Mouse (Mus musculus) midbrain, embryonic 14.5 days (tissue): ENCODE measurements around the gene Mgll. TPM values are rescaled to one million over a fixed set of nuclear protein-coding genes. Genes with fewer than 3 reads are reported as not detected.

Experiments used
- ATAC-seq: fragments of 200-750 bp; cut with Nextera tagmentation; 2 replicates; pipeline ENCODE4 v1.8.0; 2017; ENCODE audit warnings: moderate number of reproducible peaks, moderate library complexity; ENCODE audit not compliant: low FRiP score, low TSS enrichment
- DNase-seq: peaks from one replicate; pipeline ENCODE4 v3.0.0-alpha.2; 2015
- H3K27ac ChIP-seq: fragments of 300-500 bp; sonication (generic); replicated peaks from 2 replicates; pipeline ENCODE4 v1.5.1; 2014; ENCODE audit warnings: mild to moderate bottlenecking, low read depth, low read length, moderate library complexity
- H3K27me3 ChIP-seq: fragments of 300-500 bp; sonication (generic); 2 replicates; pipeline ENCODE4 v1.6.1; 2014; ENCODE audit warnings: low read length, control low read depth, mixed read lengths; ENCODE audit not compliant: control insufficient read depth, insufficient read depth
- H3K36me3 ChIP-seq: fragments of 300-500 bp; sonication (generic); 2 replicates; pipeline ENCODE4 v1.6.1; 2014; ENCODE audit warnings: low read length, control low read depth; ENCODE audit not compliant: control insufficient read depth, insufficient read depth
- H3K4me1 ChIP-seq: fragments of 300-500 bp; sonication (generic); 2 replicates; pipeline ENCODE4 v1.6.1; 2014; ENCODE audit warnings: mild to moderate bottlenecking, antibody characterized with exemption, low read length, control low read depth; ENCODE audit not compliant: control insufficient read depth, insufficient read depth
- H3K4me2 ChIP-seq: fragments of 300-500 bp; sonication (generic); 2 replicates; pipeline ENCODE4 v1.6.1; 2014; ENCODE audit warnings: mild to moderate bottlenecking, low read length, moderate library complexity
- H3K4me3 ChIP-seq: fragments of 300-500 bp; sonication (generic); replicated peaks from 2 replicates; pipeline ENCODE4 v1.5.1; 2014; ENCODE audit warnings: low read depth, low read length
- H3K9ac ChIP-seq: fragments of 300-500 bp; sonication (generic); replicated peaks from 2 replicates; pipeline ENCODE4 v1.6.1; 2014; ENCODE audit warnings: mild to moderate bottlenecking, low read length, moderate library complexity
- H3K9me3 ChIP-seq: fragments of 300-500 bp; sonication (generic); 2 replicates; pipeline ENCODE4 v1.6.1; 2016; ENCODE audit warnings: low read length, control low read depth, mixed read lengths; ENCODE audit not compliant: control insufficient read depth
- WGBS: fragments of 180-500 bp; shearing (Covaris S2); extraction: QIAGEN DNeasy Blood & Tissue Kit; methylation state at CpG from one replicate; pipeline ENCODE4 v1.1.7; 2014; 5-methylcytosine and 5-hydroxymethylcytosine counted together
- polyA plus RNA-seq: library from polyadenylated mRNA; unstranded; fragments of >200 nt; fragmentation: Nextera tagmentation; extraction: Ambion mirVana; gene quantifications from 2 replicates; pipeline ENCODE4 v1.2.1, GENCODE M21; 2014

Gene Mgll
- polyA plus RNA-seq, 1 experiment from 2014 or later = 21.5 TPM

- Histone ChIP-seq H3K27ac (no peak overlapping the region), H3K27me3 (no peaks in the 10 kb centered on the region), H3K4me1 (no peaks in the 10 kb centered on the region), H3K9me3 (no peaks in the 10 kb centered on the region), H3K36me3 (peaks cover 89% of the 10 kb centered on the region), H3K4me3 (no peak overlapping the region), H3K4me2 (no peak overlapping the region), H3K9ac (no peak overlapping the region)
- no peak for DNase-seq
- WGBS = 50% methylated on average over 9 of the region's 9 CpGs
- no peak for ATAC-seq
These were observed 133.0 kb downstream of the Mgll start for GRCm38 (mm10) chr6:88857249-88857648.

- H3K9me3 ChIP-seq = no peaks in the 10 kb centered on the region
- H3K4me1 ChIP-seq = no peaks in the 10 kb centered on the region
- no peaks in the 10 kb centered on the region for H3K27me3 ChIP-seq
- DNase-seq (no peak), ATAC-seq (no peak)
- H3K36me3 ChIP-seq = peaks cover 90% of the 10 kb centered on the region
- no peak overlapping the region for H3K4me2 ChIP-seq
- H3K4me3 ChIP-seq = no peak overlapping the region
- no peak overlapping the region for H3K9ac ChIP-seq
- H3K27ac ChIP-seq = no peak overlapping the region
- 87% methylated on average over 6 of the region's 6 CpGs for WGBS
These were observed 133.6 kb downstream of the Mgll start for GRCm38 (mm10) chr6:88857830-88858229.

GRCm38 (mm10) chr6:88858341-88858740 lies 134.1 kb downstream of the Mgll start:
- H3K9ac ChIP-seq = no peak overlapping the region
- ATAC-seq (no peak), DNase-seq (no peak)
- 77% methylated on average over 7 of the region's 7 CpGs for WGBS
- no peaks in the 10 kb centered on the region for H3K9me3 ChIP-seq
- no peaks in the 10 kb centered on the region for H3K4me1 ChIP-seq
- peaks cover 91% of the 10 kb centered on the region for H3K36me3 ChIP-seq
- H3K27ac ChIP-seq = no peak overlapping the region
- no peak overlapping the region for H3K4me3 ChIP-seq
- H3K27me3 ChIP-seq = no peaks in the 10 kb centered on the region
- H3K4me2 ChIP-seq = no peak overlapping the region

- Histone ChIP-seq H3K9ac (no peak overlapping the region), H3K4me2 (no peak overlapping the region), H3K36me3 (peaks cover 91% of the 10 kb centered on the region), H3K9me3 (no peaks in the 10 kb centered on the region), H3K27me3 (no peaks in the 10 kb centered on the region), H3K4me3 (no peak overlapping the region), H3K27ac (no peak overlapping the region), H3K4me1 (no peaks in the 10 kb centered on the region)
- DNase-seq (peak; percentile 67), ATAC-seq (no peak)
- WGBS = 17% methylated on average over 2 of the region's 2 CpGs
These were observed 136.7 kb downstream of the Mgll start for GRCm38 (mm10) chr6:88860914-88861313.

- DNase-seq (no peak), ATAC-seq (no peak)
- 84% methylated on average over 7 of the region's 7 CpGs for WGBS
These were observed 141.5 kb downstream of the Mgll start for GRCm38 (mm10) chr6:88865704-88866103.

GRCm38 (mm10) chr6:88869459-88869858 lies 145.2 kb downstream of the Mgll start:
- ATAC-seq (no peak), DNase-seq (no peak)
- Histone ChIP-seq H3K4me1 (peaks cover 34% of the 10 kb centered on the region), H3K4me2 (no peak overlapping the region), H3K27ac (no peak overlapping the region), H3K36me3 (peaks cover 20% of the 10 kb centered on the region), H3K4me3 (no peak overlapping the region), H3K9ac (no peak overlapping the region), H3K9me3 (no peaks in the 10 kb centered on the region), H3K27me3 (no peaks in the 10 kb centered on the region)
- WGBS = 80% methylated on average over 7 of the region's 7 CpGs

More at GRCm38 (mm10) chr6:88865704-88866103, 141.5 kb downstream of the Mgll start:
- Histone ChIP-seq H3K9ac (no peak overlapping the region), H3K27ac (no peak overlapping the region), H3K4me1 (peaks cover 6% of the 10 kb centered on the region), H3K27me3 (no peaks in the 10 kb centered on the region), H3K9me3 (no peaks in the 10 kb centered on the region), H3K4me2 (no peak overlapping the region), H3K4me3 (no peak overlapping the region), H3K36me3 (peaks cover 56% of the 10 kb centered on the region)

GRCm38 (mm10) chr6:88870594-88870993 lies 146.4 kb downstream of the Mgll start:
- H3K4me1 ChIP-seq = peaks cover 36% of the 10 kb centered on the region
- 43% methylated on average over 4 of the region's 4 CpGs for WGBS
- no peak for DNase-seq

GRCm38 (mm10) chr6:88871546-88871945 lies 147.3 kb downstream of the Mgll start:
- H3K4me1 ChIP-seq = peaks cover 36% of the 10 kb centered on the region
- H3K9ac ChIP-seq = no peak overlapping the region
- H3K27ac ChIP-seq = peak overlapping the region; percentile 95; the same call in 1 of the 2 replicates
- DNase-seq (peak; percentile 81), ATAC-seq (no peak; the same call in 1 of the 2 replicates)
- peak overlapping the region; percentile 19; the same call in 1 of the 2 replicates for H3K4me3 ChIP-seq
- H3K9me3 ChIP-seq = no peaks in the 10 kb centered on the region
- peaks cover 8% of the 10 kb centered on the region for H3K36me3 ChIP-seq
- WGBS = 25% methylated on average over 8 of the region's 8 CpGs
- no peaks in the 10 kb centered on the region for H3K27me3 ChIP-seq
- H3K4me2 ChIP-seq = peak overlapping the region; percentile 93

More at GRCm38 (mm10) chr6:88870594-88870993, 146.4 kb downstream of the Mgll start:
- no peak overlapping the region for H3K27ac ChIP-seq
- no peaks in the 10 kb centered on the region for H3K27me3 ChIP-seq
- no peak overlapping the region for H3K4me3 ChIP-seq
- H3K4me2 ChIP-seq = no peak overlapping the region
- no peak overlapping the region for H3K9ac ChIP-seq
- H3K9me3 ChIP-seq = no peaks in the 10 kb centered on the region
- H3K36me3 ChIP-seq = peaks cover 11% of the 10 kb centered on the region
- ATAC-seq = no peak

- DNase-seq (peak; percentile 62), ATAC-seq (peak; percentile 54)
- H3K4me3 ChIP-seq = peak overlapping the region; percentile 82
These were observed 148.6 kb downstream of the Mgll start for GRCm38 (mm10) chr6:88872811-88873210.

More at GRCm38 (mm10) chr6:88872811-88873210, 148.6 kb downstream of the Mgll start:
- Histone ChIP-seq H3K9me3 (no peaks in the 10 kb centered on the region), H3K27ac (peak overlapping the region; percentile 95), H3K27me3 (no peaks in the 10 kb centered on the region), H3K9ac (peak overlapping the region; percentile 97), H3K4me1 (peaks cover 36% of the 10 kb centered on the region), H3K36me3 (no peaks in the 10 kb centered on the region; the same call in 1 of the 2 replicates), H3K4me2 (peak overlapping the region; percentile 93)
- 7% methylated on average over 7 of the region's 7 CpGs for WGBS
